Mouse (Mus musculus) neural tube, embryonic 15.5 days (tissue): ENCODE measurements around the gene Gdpd1. TPM values are rescaled to one million over a fixed set of nuclear protein-coding genes. Genes with fewer than 3 reads are reported as not detected.
A peak's percentile ranks its signal among the peaks of the same experiment; 100 is the strongest.
"Not testable (repeated sequence)": the region's sequence is repeated elsewhere in the genome, so short reads cannot be mapped to it uniquely, and the experiment has no call there.

Source experiments
- ATAC-seq: fragments of 200-750 bp; cut with Nextera tagmentation; 2 replicates; pipeline ENCODE4 v1.8.0; 2017; ENCODE audit warnings: mild to moderate bottlenecking, moderate TSS enrichment, moderate library complexity; ENCODE audit not compliant: low FRiP score
- H3K27ac ChIP-seq: fragments of 300-500 bp; sonication (generic); replicated peaks from 2 replicates; pipeline ENCODE4 v1.5.1; 2015; ENCODE audit warnings: mild to moderate bottlenecking, inconsistent platforms
- H3K27me3 ChIP-seq: fragments of 300-500 bp; sonication (generic); replicated peaks from 2 replicates; pipeline ENCODE4 v1.6.1; 2015; ENCODE audit warnings: inconsistent platforms
- H3K36me3 ChIP-seq: fragments of 300-500 bp; sonication (generic); 2 replicates; pipeline ENCODE4 v1.6.1; 2015; ENCODE audit warnings: inconsistent platforms
- H3K4me1 ChIP-seq: fragments of 300-500 bp; sonication (generic); 2 replicates; pipeline ENCODE4 v1.6.1; 2015; ENCODE audit warnings: inconsistent platforms
- H3K4me2 ChIP-seq: fragments of 300-500 bp; sonication (generic); 2 replicates; pipeline ENCODE4 v1.6.1; 2015; ENCODE audit warnings: inconsistent platforms, mild to moderate bottlenecking, moderate library complexity
- H3K4me3 ChIP-seq: fragments of 300-500 bp; sonication (generic); replicated peaks from 2 replicates; pipeline ENCODE4 v1.5.1; 2015; ENCODE audit warnings: mild to moderate bottlenecking, inconsistent platforms
- H3K9ac ChIP-seq: fragments of 300-500 bp; sonication (generic); replicated peaks from 2 replicates; pipeline ENCODE4 v1.6.1; 2015; ENCODE audit warnings: mild to moderate bottlenecking, inconsistent platforms
- H3K9me3 ChIP-seq: fragments of 300-500 bp; sonication (generic); replicated peaks from 2 replicates; pipeline ENCODE4 v1.6.1; 2016; ENCODE audit warnings: inconsistent platforms
- WGBS: fragments of 180-500 bp; shearing (Covaris S2); methylation state at CpG from one replicate; pipeline ENCODE4 v1.1.7; 2015; ENCODE audit warnings: mixed read lengths; 5-methylcytosine and 5-hydroxymethylcytosine counted together
- polyA plus RNA-seq: library from polyadenylated mRNA; unstranded; fragments of >200 nt; fragmentation: Nextera tagmentation; extraction: Ambion mirVana; gene quantifications from 2 replicates; pipeline ENCODE4 v1.2.1, GENCODE M21; 2015

Gene Gdpd1
- polyA plus RNA-seq, 1 experiment from 2014 or later, result 160 TPM

DNA sequence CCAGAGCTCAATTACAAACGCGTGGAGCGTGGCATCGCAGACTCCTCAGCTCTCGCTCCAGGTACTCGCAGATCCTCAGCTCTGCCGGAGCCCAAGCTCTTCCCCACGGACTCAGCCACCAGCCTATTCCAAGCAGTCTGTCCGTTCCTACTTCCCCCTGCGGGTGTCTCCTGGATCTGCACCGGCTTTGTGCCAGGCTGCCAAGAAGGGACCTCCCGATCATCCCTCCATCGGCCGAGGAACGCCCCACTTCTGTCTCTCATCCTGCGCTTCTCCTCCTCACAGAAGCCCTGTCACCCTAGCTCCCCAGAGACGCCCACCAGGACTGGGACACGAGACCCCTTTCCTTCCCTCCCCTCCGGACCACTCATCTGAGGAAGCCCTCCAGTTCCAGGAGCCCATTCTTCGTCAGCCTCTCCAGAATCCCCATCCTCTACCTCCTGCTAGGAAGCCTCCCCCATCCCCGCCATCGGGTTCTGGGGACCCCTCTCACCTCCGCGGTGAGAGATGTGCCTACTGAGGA, 458 bp downstream of the Gdpd1 start:
- 1% methylated on average over 24 of the region's 24 CpGs for WGBS
- H3K9ac ChIP-seq, result peak overlapping the region; percentile 71
- peak; percentile 80 for ATAC-seq
- peaks cover 13% of the 10 kb centered on the region for H3K36me3 ChIP-seq
- peaks cover 46% of the 10 kb centered on the region for H3K4me1 ChIP-seq
- H3K9me3 ChIP-seq, result no peaks in the 10 kb centered on the region
- H3K27me3 ChIP-seq, result no peaks in the 10 kb centered on the region
- H3K27ac ChIP-seq, result peak overlapping the region; percentile 96
- H3K4me3 ChIP-seq, result peak overlapping the region; percentile 67
- peak overlapping the region; percentile 76 for H3K4me2 ChIP-seq

DNA sequence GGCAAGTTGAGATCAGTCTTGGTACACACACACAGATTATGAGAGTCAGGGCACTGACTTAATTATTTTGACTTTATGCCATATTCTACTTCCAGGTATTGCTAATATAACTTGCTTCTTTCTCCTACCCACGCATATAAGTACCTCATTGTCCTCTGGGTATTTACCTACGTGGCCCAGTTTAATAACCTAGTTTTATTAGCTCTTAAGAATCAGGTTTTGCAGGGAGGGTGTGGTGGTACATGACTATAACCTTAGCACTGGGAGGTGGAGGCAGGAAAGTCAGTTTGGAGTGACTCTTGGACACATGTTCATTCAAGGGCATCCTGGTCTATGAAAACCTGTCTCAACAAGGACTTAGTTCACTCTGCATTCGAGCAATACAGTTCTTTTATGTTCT, 11.8 kb downstream of the Gdpd1 start:
- no peak for ATAC-seq
- Histone ChIP-seq H3K9ac (no peak overlapping the region), H3K9me3 (no peaks in the 10 kb centered on the region), H3K27me3 (no peaks in the 10 kb centered on the region), H3K36me3 (peaks cover 49% of the 10 kb centered on the region), H3K4me3 (no peak overlapping the region), H3K27ac (no peak overlapping the region), H3K4me1 (no peaks in the 10 kb centered on the region), H3K4me2 (no peak overlapping the region)
- WGBS, result 72% methylated on average over 3 of the region's 3 CpGs

DNA sequence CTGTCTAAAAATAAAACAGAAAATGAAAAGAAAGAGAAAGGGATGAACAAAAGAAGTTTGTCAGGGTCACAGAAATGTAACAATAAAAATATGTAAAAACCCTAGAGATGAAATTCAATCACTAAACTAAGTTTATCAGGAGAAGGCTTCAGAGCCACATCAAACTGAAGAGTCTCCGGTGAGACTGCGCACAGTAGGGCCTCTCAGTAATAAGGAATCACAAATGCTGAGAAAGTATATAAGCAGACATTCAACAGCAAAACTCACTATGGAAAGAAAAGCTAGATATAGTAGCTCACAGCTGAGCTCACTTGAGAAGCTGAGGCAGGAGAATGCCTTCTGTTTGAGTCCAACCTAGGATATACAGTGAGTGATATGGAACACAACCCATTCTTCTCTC, 13.5 kb downstream of the Gdpd1 start:
- 98% methylated on average over 2 of the region's 2 CpGs for WGBS
- no peak for ATAC-seq
- H3K27me3 ChIP-seq, result no peaks in the 10 kb centered on the region
- H3K9me3 ChIP-seq, result no peaks in the 10 kb centered on the region
- no peak overlapping the region for H3K4me3 ChIP-seq
- no peak overlapping the region for H3K4me2 ChIP-seq
- no peak overlapping the region for H3K27ac ChIP-seq
- no peak overlapping the region for H3K9ac ChIP-seq
- H3K4me1 ChIP-seq, result no peaks in the 10 kb centered on the region
- peaks cover 62% of the 10 kb centered on the region for H3K36me3 ChIP-seq

DNA sequence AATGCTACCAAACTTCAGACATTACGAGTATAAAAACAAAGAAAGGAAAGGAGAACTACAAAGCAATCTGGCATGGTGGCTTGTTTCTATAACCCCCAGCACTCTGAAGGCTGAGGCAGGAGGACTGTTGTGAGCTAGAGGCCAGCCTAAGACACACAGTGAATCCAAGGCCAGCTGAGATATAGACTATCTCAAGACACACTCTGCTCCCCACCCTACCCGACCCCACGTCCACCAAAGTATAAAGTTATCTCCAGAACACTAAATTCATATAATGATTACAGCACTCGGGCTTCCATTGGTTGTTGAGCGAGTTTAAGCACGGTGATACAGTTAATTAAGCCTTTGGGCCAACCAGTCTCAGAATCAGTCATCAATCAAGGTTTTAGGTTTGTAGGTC, 17.6 kb downstream of the Gdpd1 start:
- no peak overlapping the region for H3K9ac ChIP-seq
- peaks cover 69% of the 10 kb centered on the region for H3K36me3 ChIP-seq
- no peak overlapping the region for H3K4me3 ChIP-seq
- no peak for ATAC-seq
- H3K27me3 ChIP-seq, result no peaks in the 10 kb centered on the region
- no peak overlapping the region for H3K27ac ChIP-seq
- H3K4me2 ChIP-seq, result no peak overlapping the region
- H3K4me1 ChIP-seq, result no peaks in the 10 kb centered on the region
- H3K9me3 ChIP-seq, result no peaks in the 10 kb centered on the region
- 93% methylated on average over 6 of the region's 6 CpGs for WGBS

DNA sequence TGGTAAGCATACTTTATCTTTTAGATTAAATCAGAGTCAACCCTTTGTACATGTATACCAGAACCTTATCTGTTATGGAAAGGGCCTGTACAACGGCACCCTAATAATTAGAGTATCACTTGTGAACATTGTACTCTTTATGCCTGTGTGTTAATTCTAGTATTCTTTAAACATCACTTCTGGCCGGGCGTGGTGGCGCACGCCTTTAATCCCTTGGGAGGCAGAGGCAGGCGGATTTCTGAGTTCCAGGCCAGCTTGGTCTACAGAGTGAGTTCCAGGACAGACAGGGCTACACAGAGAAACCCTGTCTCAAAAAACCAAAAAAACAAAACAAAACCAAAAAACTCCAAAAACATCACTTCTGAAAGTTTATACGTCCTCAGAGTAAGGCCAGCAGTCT, 25.0 kb downstream of the Gdpd1 start:
- ATAC-seq, H3K27me3 ChIP-seq, H3K27ac ChIP-seq, H3K4me2 ChIP-seq, H3K4me3 ChIP-seq, H3K9me3 ChIP-seq, H3K4me1 ChIP-seq, H3K9ac ChIP-seq: not testable (repeated sequence)
- peaks cover 63% of the 10 kb centered on the region for H3K36me3 ChIP-seq
- WGBS, result 95% methylated on average over 7 of the region's 7 CpGs

DNA sequence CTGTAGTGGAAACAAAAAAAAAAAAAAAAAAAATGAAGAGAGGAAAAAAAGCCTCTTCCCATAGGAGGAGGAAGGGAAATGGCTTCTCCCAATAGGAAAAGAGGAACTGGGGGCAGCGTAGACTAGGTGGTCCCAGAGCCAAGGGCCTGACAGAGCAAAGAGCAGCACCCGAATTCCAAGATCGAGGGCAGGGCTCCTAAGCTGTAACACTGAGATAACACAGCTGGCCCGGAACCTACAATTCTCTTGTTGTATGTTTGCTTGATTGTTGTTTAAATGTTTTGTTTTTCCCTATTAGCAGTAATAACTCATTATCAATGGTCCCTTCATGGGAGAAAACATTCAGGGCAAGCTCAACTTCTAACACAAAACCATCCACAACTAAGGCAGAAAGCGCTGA, 26.9 kb downstream of the Gdpd1 start:
- Histone ChIP-seq H3K9ac (no peak overlapping the region), H3K27ac (no peak overlapping the region), H3K4me1 (no peaks in the 10 kb centered on the region), H3K36me3 (peaks cover 66% of the 10 kb centered on the region), H3K9me3 (no peaks in the 10 kb centered on the region), H3K27me3 (no peaks in the 10 kb centered on the region), H3K4me2 (no peak overlapping the region), H3K4me3 (no peak overlapping the region)
- no peak for ATAC-seq
- WGBS, result 99% methylated on average over 5 of the region's 5 CpGs

DNA sequence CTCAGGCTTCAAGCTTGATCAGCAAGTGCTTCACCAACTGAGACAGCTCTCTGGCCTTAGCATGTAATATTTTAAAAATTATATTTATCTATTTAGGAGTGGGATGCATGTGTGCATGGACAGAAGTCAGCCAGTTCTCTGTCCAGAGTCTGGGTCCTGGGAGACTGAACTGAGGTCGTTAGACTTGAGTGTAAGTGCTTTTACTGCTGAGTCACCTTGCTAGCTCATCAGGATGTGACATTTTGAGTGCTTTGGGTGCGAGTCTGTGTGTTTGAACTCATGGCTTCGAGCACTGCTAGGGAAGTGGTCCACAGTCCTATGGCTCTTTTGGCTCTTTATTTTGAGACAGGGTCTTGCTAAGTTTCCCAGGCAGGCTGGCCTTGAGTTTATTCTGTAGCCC, 30.8 kb downstream of the Gdpd1 start:
- H3K27me3 ChIP-seq, result no peaks in the 10 kb centered on the region
- no peaks in the 10 kb centered on the region for H3K4me1 ChIP-seq
- no peak overlapping the region for H3K4me2 ChIP-seq
- H3K4me3 ChIP-seq, result no peak overlapping the region
- ATAC-seq, result no peak
- H3K9ac ChIP-seq, result no peak overlapping the region
- H3K9me3 ChIP-seq, result no peaks in the 10 kb centered on the region
- H3K36me3 ChIP-seq, result peaks cover 83% of the 10 kb centered on the region
- no peak overlapping the region for H3K27ac ChIP-seq
- 85% methylated on average over 3 of the region's 3 CpGs for WGBS

DNA sequence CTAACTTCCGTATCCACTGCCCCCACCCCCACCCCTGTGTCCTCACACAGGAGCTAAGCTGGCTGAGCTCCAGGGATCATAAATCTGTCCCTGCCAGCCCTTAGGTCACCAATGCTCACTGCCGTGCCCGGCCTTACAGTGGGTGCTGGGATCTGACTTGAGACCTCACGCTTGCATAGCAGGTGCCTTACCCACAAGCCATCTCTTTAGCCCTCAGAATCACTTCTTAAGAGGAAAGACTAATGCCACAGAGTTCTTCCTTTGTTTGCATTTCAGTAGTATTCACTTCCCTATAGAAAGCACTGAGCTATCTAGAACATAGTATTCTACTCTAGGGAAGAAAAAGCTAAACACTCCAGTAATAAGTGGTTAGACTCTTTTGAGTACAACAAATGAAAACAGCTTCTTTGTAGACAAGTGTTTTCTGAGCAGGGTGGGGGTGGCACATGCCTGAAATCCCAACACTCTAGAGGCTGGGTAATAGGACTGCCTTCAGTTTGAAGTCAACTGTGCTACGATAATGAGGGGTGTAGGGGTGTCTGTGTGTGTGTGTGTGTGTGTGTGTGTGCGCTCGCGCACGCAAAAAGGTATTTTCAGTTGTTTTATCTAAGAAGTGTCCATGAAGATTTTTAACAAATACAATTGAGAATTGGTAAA, 34.4 kb downstream of the Gdpd1 start:
- peaks cover 83% of the 10 kb centered on the region for H3K36me3 ChIP-seq
- no peak overlapping the region for H3K27ac ChIP-seq
- H3K4me1 ChIP-seq, result no peaks in the 10 kb centered on the region
- 65% methylated on average over 9 of the region's 9 CpGs for WGBS
- no peaks in the 10 kb centered on the region for H3K9me3 ChIP-seq
- no peak overlapping the region for H3K9ac ChIP-seq
- ATAC-seq, result no peak
- no peaks in the 10 kb centered on the region for H3K27me3 ChIP-seq
- no peak overlapping the region for H3K4me3 ChIP-seq
- H3K4me2 ChIP-seq, result no peak overlapping the region

DNA sequence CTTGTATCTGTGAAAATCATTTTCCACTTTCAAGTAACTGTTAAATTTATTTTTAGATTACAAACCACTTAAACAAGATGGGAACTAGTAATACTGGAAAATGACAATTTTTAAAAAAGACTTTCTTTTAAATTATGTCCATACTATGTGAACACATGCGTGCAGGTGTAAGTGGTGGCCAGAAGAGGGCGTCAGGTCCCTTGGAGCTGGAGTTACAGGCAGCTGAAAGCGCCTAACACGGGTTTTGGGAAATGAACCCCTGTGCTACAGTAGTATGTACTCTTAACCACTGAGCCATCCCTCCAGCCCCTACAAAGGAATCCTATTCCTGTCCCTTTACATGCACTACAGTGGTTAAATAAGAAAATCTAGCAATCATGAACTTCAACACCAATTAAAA, 37.7 kb downstream of the Gdpd1 start:
- Histone ChIP-seq H3K4me2 (no peak overlapping the region), H3K27me3 (no peaks in the 10 kb centered on the region), H3K27ac (no peak overlapping the region), H3K9me3 (no peaks in the 10 kb centered on the region), H3K4me1 (no peaks in the 10 kb centered on the region), H3K4me3 (no peak overlapping the region), H3K9ac (no peak overlapping the region), H3K36me3 (peaks cover 75% of the 10 kb centered on the region)
- ATAC-seq, result no peak
- WGBS, result 75% methylated on average over 4 of the region's 4 CpGs

DNA sequence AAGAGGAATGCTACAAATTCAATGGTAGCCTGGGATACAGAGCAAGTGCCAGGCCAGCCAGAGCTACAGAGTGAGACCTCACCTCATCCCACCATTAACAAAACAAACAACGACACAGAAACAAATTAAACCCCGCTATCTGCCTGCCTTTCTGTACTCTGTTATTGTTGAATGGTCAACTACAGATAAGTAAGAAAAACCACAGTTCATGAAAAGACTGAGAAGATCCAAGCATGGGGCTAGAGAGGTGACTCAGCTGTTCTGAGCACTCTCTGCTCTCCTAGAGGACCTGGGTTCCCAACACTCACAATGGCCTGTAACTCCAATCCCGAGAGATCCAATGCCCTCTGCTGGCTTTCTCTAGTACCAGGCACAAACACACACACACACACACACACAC, 45.6 kb downstream of the Gdpd1 start:
- no peak overlapping the region for H3K9ac ChIP-seq
- ATAC-seq, result no peak
- 90% methylated on average over 3 of the region's 3 CpGs for WGBS

DNA sequence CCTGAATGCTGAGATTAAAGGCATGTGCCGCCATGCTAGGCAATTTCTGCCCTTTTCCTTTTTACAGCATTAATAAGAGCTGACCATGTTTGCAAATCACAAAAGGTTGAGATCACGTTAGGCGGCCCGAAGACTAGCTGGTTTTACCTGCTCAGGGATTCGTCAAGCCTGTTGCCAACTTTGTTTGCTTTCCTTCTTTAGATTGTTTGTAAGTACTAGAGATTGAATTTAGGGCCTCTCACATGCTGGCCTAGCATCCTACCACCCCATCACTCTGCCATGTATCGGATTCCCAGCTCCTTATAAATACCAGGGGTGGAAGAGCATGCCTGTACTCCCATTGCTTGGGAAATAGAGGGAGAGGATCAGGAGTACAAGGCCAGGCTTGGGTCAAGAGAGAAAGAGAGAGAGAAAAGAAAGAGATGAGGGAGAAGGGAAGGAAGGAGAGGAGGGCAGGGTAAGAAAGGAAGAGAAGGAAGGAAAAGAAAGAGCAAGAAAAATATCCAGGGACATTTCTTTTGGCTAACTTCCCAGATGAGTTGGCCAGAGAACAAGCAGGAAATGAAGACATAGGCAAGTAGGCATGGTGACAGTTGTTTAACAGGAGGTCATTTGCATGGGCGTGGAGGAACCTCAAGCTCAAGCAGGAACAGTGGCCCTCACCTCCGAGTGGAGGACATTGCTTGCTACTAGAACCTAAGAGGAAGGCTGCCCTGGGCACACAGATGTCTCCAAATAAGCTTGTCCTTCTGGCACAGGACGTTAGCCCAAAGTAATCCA, 47.6 kb downstream of the Gdpd1 start:
- Histone ChIP-seq H3K27me3 (no peaks in the 10 kb centered on the region), H3K9ac (no peak overlapping the region), H3K4me2 (no peak overlapping the region), H3K36me3 (no peaks in the 10 kb centered on the region), H3K4me3 (no peak overlapping the region), H3K9me3 (no peaks in the 10 kb centered on the region), H3K27ac (no peak overlapping the region), H3K4me1 (no peaks in the 10 kb centered on the region)
- no peak for ATAC-seq
- 82% methylated on average over 9 of the region's 9 CpGs for WGBS

More for the DNA sequence above, 45.6 kb downstream of the Gdpd1 start:
- Histone ChIP-seq H3K27me3 (no peaks in the 10 kb centered on the region), H3K4me2 (no peak overlapping the region), H3K4me3 (no peak overlapping the region), H3K9me3 (no peaks in the 10 kb centered on the region), H3K27ac (no peak overlapping the region), H3K4me1 (no peaks in the 10 kb centered on the region), H3K36me3 (peaks cover 8% of the 10 kb centered on the region; the same call in 1 of the 2 replicates)

DNA sequence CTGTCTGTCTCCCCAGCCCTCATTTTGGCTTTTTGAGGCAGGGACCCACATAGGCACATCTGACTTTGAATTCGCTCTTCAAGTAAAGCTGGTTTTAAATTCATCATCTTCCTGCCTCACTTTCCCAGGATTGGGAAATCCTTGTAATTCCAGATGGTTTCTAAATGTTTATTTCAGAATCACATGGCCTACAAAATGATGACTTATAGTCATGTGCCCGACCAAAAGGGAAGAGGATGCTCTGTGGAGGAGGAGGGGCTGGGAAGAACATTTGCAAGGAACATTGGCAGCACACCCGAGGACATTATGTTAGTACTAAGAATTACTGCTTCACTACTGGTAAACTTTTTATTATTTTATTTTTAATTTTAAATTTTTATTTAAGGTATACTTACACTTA, 48.5 kb downstream of the Gdpd1 start:
- Histone ChIP-seq H3K4me2 (no peak overlapping the region), H3K4me1 (no peaks in the 10 kb centered on the region), H3K9me3 (no peaks in the 10 kb centered on the region), H3K4me3 (no peak overlapping the region), H3K36me3 (no peaks in the 10 kb centered on the region), H3K9ac (no peak overlapping the region), H3K27ac (no peak overlapping the region), H3K27me3 (no peaks in the 10 kb centered on the region)
- 83% methylated on average over 3 of the region's 3 CpGs for WGBS
- no peak for ATAC-seq
